Mouse (Mus musculus) heart, adult 2 months (tissue): ENCODE measurements at regions not wholly inside any gene's neighbourhood (a gene's known extent, or its start where the extent isn't known, plus 50 kb on each side); places are given as distances from the start of the nearest gene placed in this dataset.

Experiments
- CTCF ChIP-seq: fragments of 200-600 bp; IDR thresholded peaks from 2 replicates; pipeline ENCODE4 v1.8.1; 2022; ENCODE audit warnings: antibody characterized with exemption, mild to moderate bottlenecking, moderate library complexity
- EP300 ChIP-seq: fragments of 200-500 bp; IDR thresholded peaks from 2 replicates; pipeline ENCODE4 v1.6.1; 2011; ENCODE audit warnings: low read depth, low read length, control low read depth; ENCODE audit not compliant: insufficient read depth
- POLR2A ChIP-seq: fragments of 200-500 bp; IDR thresholded peaks from 2 replicates; pipeline ENCODE4 v1.6.1; 2011; ENCODE audit warnings: mild to moderate bottlenecking, low read depth, low read length, control low read depth; ENCODE audit not compliant: insufficient read depth

DNA sequence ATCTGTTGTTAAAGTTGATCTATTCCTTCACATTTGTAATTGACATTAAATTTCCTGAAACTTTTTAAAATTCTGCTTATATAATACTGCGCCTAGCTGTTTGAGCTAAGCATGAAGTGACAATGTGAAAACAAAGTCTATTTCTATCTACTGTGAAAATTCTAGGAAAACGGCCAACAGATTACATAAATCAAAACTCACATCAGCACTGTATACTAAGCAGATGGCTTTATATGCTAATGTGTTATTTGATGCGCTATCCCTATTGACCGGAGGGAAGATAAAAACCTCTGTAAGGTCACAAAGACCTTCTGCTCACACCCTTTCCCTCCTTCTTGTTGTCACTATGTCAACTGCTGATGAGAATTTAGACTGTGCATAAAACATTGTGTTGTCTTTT, 357.7 kb downstream of the Plod2 start:
- TF ChIP-seq EP300 (no peak), POLR2A (no peak), CTCF (no peak)
